Mouse (Mus musculus) intestine, embryonic 14.5 days (tissue): ENCODE results near the gene Rpl23a. TPM values are rescaled to one million over a fixed set of nuclear protein-coding genes. Genes with fewer than 3 reads are reported as not detected.
"Not testable (repeated sequence)": the region's sequence is repeated elsewhere in the genome, so short reads cannot be mapped to it uniquely, and the experiment has no call there.

Source experiments
- ATAC-seq: fragments of 200-750 bp; cut with Nextera tagmentation; replicated peaks from 2 replicates; pipeline ENCODE4 v1.8.0; 2017; ENCODE audit warnings: low read depth, moderate number of reproducible peaks, moderate TSS enrichment, moderate library complexity; ENCODE audit not compliant: low FRiP score, low TSS enrichment
- DNase-seq: peaks from one replicate; pipeline ENCODE4 v3.0.0-alpha.2; 2018; ENCODE audit warnings: low spot score
- H3K27ac ChIP-seq: fragments of 300-500 bp; sonication (generic); 2 replicates; pipeline ENCODE4 v1.5.1; 2014; ENCODE audit warnings: low read depth, mild to moderate bottlenecking, control low read depth
- H3K27me3 ChIP-seq: fragments of 300-500 bp; sonication (generic); replicated peaks from 2 replicates; pipeline ENCODE4 v1.6.1; 2014; ENCODE audit warnings: low read length, control low read depth; ENCODE audit not compliant: control insufficient read depth, insufficient read depth
- H3K36me3 ChIP-seq: fragments of 300-500 bp; sonication (generic); 2 replicates; pipeline ENCODE4 v1.6.1; 2014; ENCODE audit warnings: low read length, control low read depth; ENCODE audit not compliant: control insufficient read depth, insufficient read depth
- H3K4me1 ChIP-seq: fragments of 300-500 bp; sonication (generic); replicated peaks from 2 replicates; pipeline ENCODE4 v1.6.1; 2014; ENCODE audit warnings: low read length, control low read depth, mixed read lengths; ENCODE audit not compliant: control insufficient read depth, insufficient read depth
- H3K4me2 ChIP-seq: fragments of 300-500 bp; sonication (generic); 2 replicates; pipeline ENCODE4 v1.6.1; 2014; ENCODE audit warnings: low read length
- H3K4me3 ChIP-seq: fragments of 300-500 bp; sonication (generic); 2 replicates; pipeline ENCODE4 v1.5.1; 2014; ENCODE audit warnings: low read depth, low read length, control low read depth, mixed read lengths
- H3K9ac ChIP-seq: fragments of 300-500 bp; sonication (generic); 2 replicates; pipeline ENCODE4 v1.6.1; 2014; ENCODE audit warnings: mild to moderate bottlenecking, low read length
- H3K9me3 ChIP-seq: fragments of 300-500 bp; sonication (generic); 2 replicates; pipeline ENCODE4 v1.6.1; 2016; ENCODE audit warnings: low read length, control low read depth; ENCODE audit not compliant: control insufficient read depth
- WGBS: fragments of 180-500 bp; shearing (Covaris S2); extraction: QIAGEN DNeasy Blood & Tissue Kit; methylation state at CpG from one replicate; pipeline ENCODE4 v1.1.7; 2014; 5-methylcytosine and 5-hydroxymethylcytosine counted together
- polyA plus RNA-seq: library from polyadenylated mRNA; unstranded; fragments of >200 nt; fragmentation: Nextera tagmentation; extraction: Ambion mirVana; gene quantifications from 2 replicates; pipeline ENCODE4 v1.2.1, GENCODE M21; 2014

Gene Rpl23a
- polyA plus RNA-seq, 1 experiment from 2014 or later: 1,870 TPM

DNA sequence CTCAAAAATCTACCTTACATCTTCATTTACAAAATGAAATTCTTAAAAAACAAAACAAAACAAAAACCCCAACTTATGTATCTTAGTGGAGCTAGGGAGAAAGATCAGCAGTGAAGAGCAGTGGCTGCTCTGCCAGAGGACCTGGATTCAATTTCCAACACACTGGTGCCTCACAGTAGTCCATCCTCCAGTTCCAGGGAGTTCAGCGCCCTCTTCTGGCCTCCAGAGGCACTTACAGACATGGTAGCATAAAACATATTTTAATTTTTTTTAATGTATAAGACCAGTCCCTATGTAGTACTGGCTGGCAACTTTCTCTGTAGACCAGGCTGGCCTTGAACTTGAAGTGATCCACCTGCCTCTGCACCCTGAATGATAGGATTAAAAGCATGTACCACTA, 32.2 kb downstream of the Rpl23a start:
- Histone ChIP-seq H3K27me3 (no peaks in the 10 kb centered on the region), H3K9me3 (no peaks in the 10 kb centered on the region), H3K27ac (no peak overlapping the region), H3K4me3 (no peak overlapping the region), H3K4me1 (peaks cover 11% of the 10 kb centered on the region), H3K36me3 (peaks cover 70% of the 10 kb centered on the region), H3K9ac (no peak overlapping the region), H3K4me2 (no peak overlapping the region)
- WGBS: 45% methylated on average over 1 of the region's 1 CpGs
- DNase-seq (no peak), ATAC-seq (no peak)

DNA sequence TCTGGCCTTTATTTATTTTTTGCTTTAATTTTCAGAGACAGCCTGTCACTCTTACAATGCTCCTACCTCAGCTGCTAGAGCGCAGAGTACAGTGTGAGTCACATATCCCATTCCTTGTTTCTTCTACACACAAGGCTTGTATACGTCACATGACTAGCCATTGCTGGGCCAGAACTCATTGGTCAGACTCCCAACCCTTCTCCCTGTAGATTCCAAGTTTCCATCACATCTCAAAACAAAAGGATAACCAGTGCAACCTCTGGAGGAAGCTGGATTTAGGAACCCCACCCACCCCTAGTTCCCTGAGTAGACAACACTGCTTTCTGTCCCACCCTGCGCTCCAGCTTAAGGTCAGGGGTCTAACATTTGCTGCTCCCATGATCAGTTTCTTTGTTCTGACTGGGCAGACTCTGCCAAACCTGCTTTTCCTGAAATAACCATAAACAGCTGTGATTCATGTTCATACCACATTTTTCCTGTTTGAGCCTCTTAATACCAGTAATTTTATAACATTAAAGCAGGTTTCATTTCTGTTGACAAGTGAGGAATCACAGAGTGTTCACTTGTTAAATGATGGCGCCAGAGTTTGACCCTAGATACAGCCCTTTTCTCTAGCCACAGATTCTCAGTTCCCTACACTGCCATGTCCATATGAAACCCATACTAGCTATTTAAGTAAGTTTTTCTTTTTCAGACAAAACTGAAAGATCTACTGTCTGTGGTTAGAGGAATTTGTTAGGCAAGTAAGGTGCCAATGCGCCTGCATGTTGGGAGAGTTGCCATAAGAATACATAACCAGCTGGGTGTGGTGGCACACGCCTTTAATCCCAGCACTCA, 36.5 kb downstream of the Rpl23a start:
- Histone ChIP-seq H3K27me3 (no peaks in the 10 kb centered on the region), H3K9ac (no peak overlapping the region), H3K9me3 (no peaks in the 10 kb centered on the region), H3K4me3 (no peak overlapping the region), H3K4me2 (no peak overlapping the region), H3K4me1 (no peaks in the 10 kb centered on the region; the same call in 1 of the 2 replicates), H3K27ac (no peak overlapping the region), H3K36me3 (peaks cover 75% of the 10 kb centered on the region)
- WGBS: 83% methylated on average over 6 of the region's 6 CpGs
- DNase-seq: no peak
- ATAC-seq: no peak

DNA sequence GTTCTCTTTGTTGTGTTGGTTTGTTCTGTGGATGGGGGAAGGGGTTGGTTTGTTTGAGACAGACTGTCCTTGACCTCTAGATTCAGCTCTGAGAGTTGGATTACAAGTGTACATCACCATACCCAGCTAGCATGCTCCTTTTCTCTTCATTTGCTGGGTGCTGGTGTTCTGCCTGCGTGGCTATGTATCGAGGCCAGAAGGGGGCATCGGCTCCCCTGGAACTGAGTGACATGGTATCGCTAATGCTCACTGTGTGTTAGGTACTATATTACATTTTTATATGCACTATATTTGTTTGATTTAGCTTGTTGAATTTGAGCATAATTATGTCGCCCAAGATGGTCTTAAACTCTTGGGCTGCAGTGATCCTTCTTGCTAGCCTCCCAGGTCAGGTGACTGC, 37.2 kb downstream of the Rpl23a start:
- no peak overlapping the region for H3K4me2 ChIP-seq
- DNase-seq (no peak), ATAC-seq (no peak)
- 86% methylated on average over 5 of the region's 5 CpGs for WGBS
- no peak overlapping the region for H3K4me3 ChIP-seq
- H3K4me1 ChIP-seq: no peaks in the 10 kb centered on the region; the same call in 1 of the 2 replicates
- no peaks in the 10 kb centered on the region for H3K9me3 ChIP-seq
- no peak overlapping the region for H3K9ac ChIP-seq
- H3K27ac ChIP-seq: no peak overlapping the region
- peaks cover 74% of the 10 kb centered on the region for H3K36me3 ChIP-seq
- H3K27me3 ChIP-seq: no peaks in the 10 kb centered on the region

DNA sequence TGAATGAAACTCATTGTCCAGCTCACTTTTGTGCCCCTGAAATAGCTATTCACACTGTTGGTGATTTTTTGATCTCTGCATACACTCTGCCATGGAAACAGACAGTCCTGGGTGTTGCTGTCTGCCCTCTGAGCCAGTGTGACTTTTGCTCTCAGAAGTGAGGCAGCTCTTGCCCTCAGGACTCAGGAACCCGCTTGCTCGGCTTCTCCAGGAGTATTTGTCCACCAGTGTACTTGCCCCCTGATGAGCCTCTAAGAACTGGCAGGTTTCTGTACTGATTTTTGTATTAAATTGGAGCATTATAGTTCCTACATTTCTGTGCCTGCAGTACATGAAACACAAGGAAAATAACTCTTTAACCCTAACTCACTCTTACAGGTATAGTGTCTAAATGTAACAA, 39.9 kb downstream of the Rpl23a start:
- no peak for DNase-seq
- 87% methylated on average over 2 of the region's 2 CpGs for WGBS
- Histone ChIP-seq H3K4me1 (no peaks in the 10 kb centered on the region; the same call in 1 of the 2 replicates), H3K27ac (no peak overlapping the region), H3K36me3 (peaks cover 50% of the 10 kb centered on the region), H3K9ac (no peak overlapping the region), H3K27me3 (no peaks in the 10 kb centered on the region), H3K4me2 (no peak overlapping the region), H3K9me3 (no peaks in the 10 kb centered on the region), H3K4me3 (no peak overlapping the region)
- no peak for ATAC-seq

DNA sequence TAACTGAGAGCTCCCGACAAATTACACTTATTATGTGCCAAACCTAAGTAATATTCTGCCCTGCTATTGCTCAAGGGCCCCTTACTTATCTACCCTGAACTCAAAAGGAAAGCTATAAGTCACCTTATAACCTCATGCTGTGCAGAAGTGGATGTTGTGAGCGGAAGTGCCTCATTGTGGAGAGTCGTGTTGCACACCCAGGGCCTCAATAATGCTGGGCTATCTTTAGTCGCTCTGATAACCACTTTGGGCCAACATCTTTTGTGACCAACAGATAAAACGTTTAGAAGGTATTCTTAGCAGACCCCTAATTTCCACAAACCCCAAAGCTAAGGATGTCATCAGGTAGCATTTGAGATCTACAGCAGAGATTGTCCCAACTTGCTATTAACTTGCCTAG, 42.7 kb downstream of the Rpl23a start:
- ATAC-seq: no peak
- no peak overlapping the region for H3K9ac ChIP-seq
- 81% methylated on average over 5 of the region's 5 CpGs for WGBS

DNA sequence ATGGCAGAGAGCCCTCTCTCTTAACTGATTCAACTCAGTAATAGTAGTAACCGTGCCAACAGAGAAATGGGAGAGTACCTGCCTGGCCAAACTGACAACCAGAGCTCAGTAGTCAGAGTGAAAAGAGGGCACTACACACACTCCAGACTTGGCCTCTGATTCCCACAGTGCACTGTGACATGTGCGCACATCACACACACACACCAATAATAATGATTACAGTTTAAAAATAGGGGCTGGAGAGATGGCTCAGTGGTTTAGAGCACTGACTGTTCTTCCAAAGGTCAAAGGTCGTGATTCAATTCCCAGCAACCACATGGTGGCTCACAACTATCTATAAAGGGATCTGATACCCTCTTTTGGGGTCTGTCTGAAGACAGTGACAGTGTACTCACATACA, 45.4 kb downstream of the Rpl23a start:
- no peak for DNase-seq
- Histone ChIP-seq H3K9ac (no peak overlapping the region), H3K4me2 (no peak overlapping the region), H3K4me3 (no peak overlapping the region), H3K9me3 (no peaks in the 10 kb centered on the region), H3K4me1 (no peaks in the 10 kb centered on the region), H3K36me3 (peaks cover 2% of the 10 kb centered on the region), H3K27me3 (no peaks in the 10 kb centered on the region), H3K27ac (no peak overlapping the region)
- 82% methylated on average over 3 of the region's 3 CpGs for WGBS
- no peak for ATAC-seq

More for the DNA sequence above, 42.7 kb downstream of the Rpl23a start:
- Histone ChIP-seq H3K27ac (no peak overlapping the region), H3K4me3 (no peak overlapping the region), H3K36me3 (peaks cover 27% of the 10 kb centered on the region), H3K4me1 (no peaks in the 10 kb centered on the region), H3K4me2 (no peak overlapping the region), H3K9me3 (no peaks in the 10 kb centered on the region), H3K27me3 (no peaks in the 10 kb centered on the region)
- no peak for DNase-seq

DNA sequence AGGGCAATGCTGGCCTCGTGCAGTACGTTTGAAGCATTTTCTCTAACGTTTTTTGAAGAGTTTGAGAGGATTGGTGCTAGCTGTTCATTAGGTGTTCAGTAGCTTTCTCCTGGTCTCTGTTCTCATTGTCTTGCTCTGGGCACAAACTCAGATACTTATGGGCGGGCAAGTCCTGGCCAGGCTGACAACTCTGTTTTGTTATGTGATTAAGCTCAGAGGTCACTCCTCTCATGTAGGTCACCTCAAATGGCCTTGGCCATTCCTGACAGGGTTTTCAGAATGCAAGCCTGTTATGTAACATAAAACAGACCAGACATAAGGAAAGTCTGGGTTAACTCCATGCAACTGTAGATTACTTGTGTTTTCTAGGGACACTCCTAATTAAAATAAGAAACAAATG, 45.8 kb downstream of the Rpl23a start:
- no peak overlapping the region for H3K4me2 ChIP-seq
- H3K9ac ChIP-seq: no peak overlapping the region
- WGBS: 82% methylated on average over 4 of the region's 4 CpGs
- H3K36me3 ChIP-seq: no peaks in the 10 kb centered on the region
- H3K9me3 ChIP-seq: no peaks in the 10 kb centered on the region
- ATAC-seq: no peak
- no peaks in the 10 kb centered on the region for H3K27me3 ChIP-seq
- H3K4me3 ChIP-seq: no peak overlapping the region
- H3K4me1 ChIP-seq: no peaks in the 10 kb centered on the region
- DNase-seq: no peak
- H3K27ac ChIP-seq: no peak overlapping the region

DNA sequence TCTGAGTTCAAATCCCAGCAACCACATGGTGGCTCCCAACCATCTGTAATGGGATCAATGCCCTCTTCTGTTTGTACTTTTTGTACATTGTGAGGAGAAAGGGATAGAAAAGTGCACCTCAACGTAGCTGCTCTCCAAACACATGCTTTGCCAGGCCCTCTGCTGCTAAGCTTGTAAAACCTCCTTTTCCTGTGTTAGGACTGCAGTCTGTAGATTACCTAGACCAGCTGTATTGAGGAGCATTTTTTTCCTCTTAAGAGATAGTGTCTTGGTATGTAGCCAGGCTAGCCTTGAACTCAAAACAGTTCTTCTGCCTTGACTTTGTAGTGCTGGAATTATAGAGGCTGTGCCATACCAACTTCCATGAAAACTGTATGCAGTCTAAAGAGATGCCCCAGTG, 47.3 kb downstream of the Rpl23a start:
- H3K27me3 ChIP-seq: no peaks in the 10 kb centered on the region
- H3K27ac ChIP-seq: no peak overlapping the region
- H3K4me2 ChIP-seq: no peak overlapping the region
- H3K36me3 ChIP-seq: no peaks in the 10 kb centered on the region
- ATAC-seq: no peak
- H3K9ac ChIP-seq: no peak overlapping the region
- 79% methylated on average over 1 of the region's 1 CpGs for WGBS
- H3K4me3 ChIP-seq: no peak overlapping the region
- no peaks in the 10 kb centered on the region for H3K4me1 ChIP-seq
- DNase-seq: no peak
- no peaks in the 10 kb centered on the region for H3K9me3 ChIP-seq

DNA sequence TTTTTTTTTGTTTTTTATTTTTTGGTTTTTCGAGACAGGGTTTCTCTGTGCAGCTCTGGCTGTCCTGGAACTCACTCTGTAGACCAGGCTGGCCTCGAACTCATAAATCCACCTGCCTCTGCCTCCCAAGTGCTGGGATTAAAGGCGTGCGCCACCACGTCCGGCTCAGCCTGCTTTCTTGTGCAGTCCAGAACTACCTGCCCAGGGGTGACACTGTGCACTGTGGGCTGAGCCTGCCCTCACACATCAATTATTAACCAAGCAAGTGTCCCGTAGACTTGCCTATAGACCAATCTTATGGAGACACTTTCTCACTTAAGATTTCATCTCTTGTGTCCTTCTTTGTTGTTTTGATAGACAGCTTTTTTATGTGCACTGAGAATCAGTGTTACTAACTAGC, 48.1 kb downstream of the Rpl23a start:
- not testable (repeated sequence) for H3K27me3 ChIP-seq, H3K4me1 ChIP-seq, H3K27ac ChIP-seq, H3K4me3 ChIP-seq, H3K9ac ChIP-seq, ATAC-seq, H3K9me3 ChIP-seq, H3K4me2 ChIP-seq, DNase-seq, H3K36me3 ChIP-seq
- 71% methylated on average over 7 of the region's 7 CpGs for WGBS
